Mouse (Mus musculus) embryonic facial prominence, embryonic 11.5 days (tissue): ENCODE measurements around the gene Hcn1. TPM values are rescaled to one million over a fixed set of nuclear protein-coding genes. Genes with fewer than 3 reads are reported as not detected.

Source experiments
- ATAC-seq: fragments of 200-750 bp; cut with Nextera tagmentation; replicated peaks from 2 replicates; pipeline ENCODE4 v1.8.0; 2017; ENCODE audit warnings: low read depth; ENCODE audit not compliant: insufficient number of reproducible peaks, low FRiP score, low TSS enrichment
- DNase-seq: peaks from one replicate; pipeline ENCODE4 v3.0.0-alpha.2; 2015; ENCODE audit warnings: low spot score
- H3K27ac ChIP-seq: fragments of 300-500 bp; sonication (generic); replicated peaks from 2 replicates; pipeline ENCODE4 v1.5.1; 2014; ENCODE audit warnings: mild to moderate bottlenecking, low read depth, low read length, control low read depth
- H3K27me3 ChIP-seq: fragments of 300-500 bp; sonication (generic); 2 replicates; pipeline ENCODE4 v1.6.1; 2014; ENCODE audit warnings: mild to moderate bottlenecking, low read length, moderate library complexity, mixed read lengths; ENCODE audit not compliant: control insufficient read depth, insufficient read depth
- H3K36me3 ChIP-seq: fragments of 300-500 bp; sonication (generic); replicated peaks from 2 replicates; pipeline ENCODE4 v1.6.1; 2014; ENCODE audit warnings: low read depth, mild to moderate bottlenecking, low read length, moderate library complexity, mixed read lengths; ENCODE audit not compliant: control insufficient read depth, insufficient read depth
- H3K4me1 ChIP-seq: fragments of 300-500 bp; sonication (generic); 2 replicates; pipeline ENCODE4 v1.6.1; 2014; ENCODE audit warnings: low read length, mixed read lengths; ENCODE audit not compliant: control insufficient read depth, insufficient read depth
- H3K4me2 ChIP-seq: fragments of 300-500 bp; sonication (generic); 2 replicates; pipeline ENCODE4 v1.6.1; 2014; ENCODE audit warnings: low read depth, mild to moderate bottlenecking, control low read depth, low read length, moderate library complexity
- H3K4me3 ChIP-seq: fragments of 300-500 bp; sonication (generic); 2 replicates; pipeline ENCODE4 v1.5.1; 2014; ENCODE audit warnings: low read depth, low read length, control low read depth
- H3K9ac ChIP-seq: fragments of 300-500 bp; sonication (generic); replicated peaks from 2 replicates; pipeline ENCODE4 v1.6.1; 2014; ENCODE audit warnings: mild to moderate bottlenecking, control low read depth, low read length
- H3K9me3 ChIP-seq: fragments of 300-500 bp; sonication (generic); replicated peaks from 2 replicates; pipeline ENCODE4 v1.6.1; 2016; ENCODE audit warnings: mild to moderate bottlenecking, low read length, inconsistent platforms, mixed read lengths; ENCODE audit not compliant: control insufficient read depth
- WGBS: fragments of 180-500 bp; shearing (Covaris S2); extraction: QIAGEN DNeasy Blood & Tissue Kit; methylation state at CpG from one replicate; pipeline ENCODE4 v1.1.7; 2014; 5-methylcytosine and 5-hydroxymethylcytosine counted together
- polyA plus RNA-seq: library from polyadenylated mRNA; unstranded; fragments of >200 nt; fragmentation: Nextera tagmentation; extraction: Ambion mirVana; gene quantifications from 2 replicates; pipeline ENCODE4 v1.2.1, GENCODE M21; 2014

Gene Hcn1
- polyA plus RNA-seq, 1 experiment from 2014 or later = 0.06 TPM

DNA sequence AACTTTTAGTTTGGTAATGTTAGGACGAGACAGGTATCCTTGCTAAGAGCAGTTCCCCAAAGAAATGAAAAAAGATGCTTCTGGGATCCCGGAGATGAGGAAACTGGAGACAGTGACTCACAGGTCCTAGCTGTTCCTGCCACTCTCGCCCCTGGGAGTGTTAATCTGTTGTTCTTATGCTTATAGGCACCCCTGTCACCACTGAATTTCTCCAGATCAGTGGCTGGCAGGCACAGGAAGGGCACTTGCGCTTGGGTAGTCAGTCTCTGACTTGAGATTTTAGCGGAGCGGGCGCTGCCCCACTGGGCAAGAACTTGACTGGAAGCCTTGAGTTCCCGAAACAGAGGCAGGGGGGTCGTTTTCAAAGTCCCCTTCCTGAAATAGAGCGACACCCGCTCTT, 1.3 kb downstream of the Hcn1 start:
- 13% methylated on average over 11 of the region's 11 CpGs for WGBS
- no peak overlapping the region for H3K27ac ChIP-seq
- no peak overlapping the region for H3K4me2 ChIP-seq
- 0 out of 2 replicates have a peak, but pooled peaks cover 5% of the 10 kb centered on the region for H3K4me1 ChIP-seq
- H3K4me3 ChIP-seq = peak overlapping the region; percentile 54; the same call in 1 of the 2 replicates
- DNase-seq (peak; percentile 1), ATAC-seq (no peak)
- H3K9ac ChIP-seq = no peak overlapping the region
- H3K9me3 ChIP-seq = no peaks in the 10 kb centered on the region
- no peaks in the 10 kb centered on the region for H3K36me3 ChIP-seq
- H3K27me3 ChIP-seq = peaks cover 12% of the 10 kb centered on the region

DNA sequence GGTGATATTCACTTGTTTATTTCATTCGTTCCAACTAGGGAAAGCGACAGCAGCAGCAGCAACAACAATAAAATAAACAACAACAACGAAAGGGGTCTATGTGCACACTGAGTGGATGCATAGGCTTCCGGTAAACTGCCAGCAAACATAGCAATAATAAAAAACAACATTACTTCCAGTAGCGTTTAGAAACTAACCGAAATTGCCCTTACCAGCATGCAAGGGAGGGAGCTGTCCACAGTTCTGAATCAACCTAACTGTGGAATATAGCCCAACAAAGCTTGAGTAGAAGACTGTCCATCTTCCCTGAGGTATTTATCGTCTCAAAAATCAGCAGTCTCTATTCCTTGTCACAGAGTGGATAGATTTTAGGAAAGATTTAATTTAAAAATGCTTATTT, 2.0 kb downstream of the Hcn1 start:
- Histone ChIP-seq H3K36me3 (no peaks in the 10 kb centered on the region), H3K27ac (no peak overlapping the region), H3K27me3 (peaks cover 12% of the 10 kb centered on the region), H3K4me2 (no peak overlapping the region), H3K9ac (no peak overlapping the region), H3K4me3 (no peak overlapping the region), H3K4me1 (0 out of 2 replicates have a peak, but pooled peaks cover 5% of the 10 kb centered on the region), H3K9me3 (no peaks in the 10 kb centered on the region)
- ATAC-seq (no peak), DNase-seq (peak; percentile 86)
- 32% methylated on average over 7 of the region's 7 CpGs for WGBS

DNA sequence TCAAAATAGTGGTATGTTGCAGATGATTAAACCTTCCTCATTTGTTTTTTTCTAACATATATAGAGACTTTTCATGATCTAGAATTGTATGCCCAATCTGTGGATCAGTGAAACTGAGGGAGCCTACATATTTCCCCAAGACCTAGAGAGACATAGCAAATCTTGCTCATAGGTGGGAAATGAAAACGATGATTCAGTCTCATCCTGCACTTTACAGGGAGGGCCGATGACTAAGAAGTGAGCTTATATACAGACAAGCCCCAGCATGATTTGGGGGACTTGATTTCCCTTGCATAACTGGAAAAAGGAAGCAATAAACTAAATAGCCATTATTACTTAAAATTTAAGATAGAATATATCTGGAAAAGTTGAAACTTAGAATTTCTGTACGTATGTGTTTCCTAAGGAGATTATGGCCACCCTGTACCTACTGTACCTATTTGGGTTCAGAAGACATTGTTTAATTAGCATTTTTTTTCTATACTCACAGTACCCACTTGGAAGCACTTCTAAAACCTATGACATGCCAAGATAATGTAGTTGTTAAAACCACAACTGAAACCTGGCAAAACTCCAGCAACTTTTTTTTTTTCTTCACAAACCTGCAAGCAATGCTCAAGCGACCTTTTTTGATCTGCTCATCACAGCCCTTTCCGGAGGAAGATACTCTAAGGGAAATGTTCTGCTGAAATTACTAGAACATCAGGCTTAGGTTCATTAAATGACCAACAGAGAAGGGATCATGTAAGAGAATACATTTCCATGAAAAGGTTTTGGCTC, 3.0 kb downstream of the Hcn1 start:
- no peak overlapping the region for H3K27ac ChIP-seq
- 83% methylated on average over 5 of the region's 5 CpGs for whole genome bisulfite sequencing
- DNase-seq = no peak
- no peaks in the 10 kb centered on the region for H3K36me3 ChIP-seq
- H3K9me3 ChIP-seq = no peaks in the 10 kb centered on the region
- H3K4me2 ChIP-seq = no peak overlapping the region
- H3K9ac ChIP-seq = no peak overlapping the region
- H3K4me1 ChIP-seq = 0 out of 2 replicates have a peak, but pooled peaks cover 5% of the 10 kb centered on the region
- no peak for ATAC-seq
- no peak overlapping the region for H3K4me3 ChIP-seq
- H3K27me3 ChIP-seq = peaks cover 12% of the 10 kb centered on the region

- H3K4me1 ChIP-seq = no peaks in the 10 kb centered on the region
- WGBS = 90% methylated on average over 2 of the region's 2 CpGs
Observed at GRCm38 (mm10) chr13:117611881-117612280, 9.8 kb downstream of the Hcn1 start.

DNA sequence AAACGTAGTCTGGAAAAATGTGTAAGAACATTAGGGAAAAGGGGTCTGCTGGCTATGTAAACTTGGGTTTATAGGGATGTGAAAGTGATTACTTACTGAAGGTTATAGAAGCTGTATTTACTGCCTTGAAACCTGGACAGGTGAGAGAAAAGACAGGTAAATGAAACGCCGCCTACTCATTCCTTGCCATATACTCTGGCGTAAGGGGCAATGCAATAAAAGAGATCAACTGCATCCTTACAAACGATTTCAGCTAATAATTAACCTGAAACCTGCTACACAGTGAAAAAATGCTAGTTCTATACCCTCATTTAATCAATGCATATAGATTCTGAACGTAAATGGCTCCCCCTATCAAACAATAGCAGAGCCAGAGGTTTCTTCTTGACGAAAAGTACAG, 17.4 kb downstream of the Hcn1 start:
- no peak for DNase-seq
- no peak overlapping the region for H3K27ac ChIP-seq
- no peaks in the 10 kb centered on the region for H3K9me3 ChIP-seq
- 84% methylated on average over 7 of the region's 7 CpGs for WGBS
- no peaks in the 10 kb centered on the region for H3K27me3 ChIP-seq
- no peak overlapping the region for H3K9ac ChIP-seq
- H3K4me1 ChIP-seq = no peaks in the 10 kb centered on the region
- H3K36me3 ChIP-seq = no peaks in the 10 kb centered on the region
- H3K4me2 ChIP-seq = no peak overlapping the region
- no peak overlapping the region for H3K4me3 ChIP-seq
- ATAC-seq = no peak

More at GRCm38 (mm10) chr13:117611881-117612280, 9.8 kb downstream of the Hcn1 start:
- Histone ChIP-seq H3K36me3 (no peaks in the 10 kb centered on the region), H3K27me3 (no peaks in the 10 kb centered on the region), H3K4me3 (no peak overlapping the region), H3K9me3 (no peaks in the 10 kb centered on the region), H3K4me2 (no peak overlapping the region), H3K9ac (no peak overlapping the region), H3K27ac (no peak overlapping the region)
- DNase-seq (no peak), ATAC-seq (no peak)

- Histone ChIP-seq H3K4me1 (no peaks in the 10 kb centered on the region), H3K27me3 (no peaks in the 10 kb centered on the region), H3K4me3 (no peak overlapping the region), H3K27ac (no peak overlapping the region), H3K36me3 (no peaks in the 10 kb centered on the region), H3K9ac (no peak overlapping the region), H3K4me2 (no peak overlapping the region), H3K9me3 (no peaks in the 10 kb centered on the region)
- DNase-seq (no peak), ATAC-seq (no peak)
- WGBS = 72% methylated on average over 2 of the region's 2 CpGs
Observed at GRCm38 (mm10) chr13:117657501-117657900, 55.4 kb downstream of the Hcn1 start.

DNA sequence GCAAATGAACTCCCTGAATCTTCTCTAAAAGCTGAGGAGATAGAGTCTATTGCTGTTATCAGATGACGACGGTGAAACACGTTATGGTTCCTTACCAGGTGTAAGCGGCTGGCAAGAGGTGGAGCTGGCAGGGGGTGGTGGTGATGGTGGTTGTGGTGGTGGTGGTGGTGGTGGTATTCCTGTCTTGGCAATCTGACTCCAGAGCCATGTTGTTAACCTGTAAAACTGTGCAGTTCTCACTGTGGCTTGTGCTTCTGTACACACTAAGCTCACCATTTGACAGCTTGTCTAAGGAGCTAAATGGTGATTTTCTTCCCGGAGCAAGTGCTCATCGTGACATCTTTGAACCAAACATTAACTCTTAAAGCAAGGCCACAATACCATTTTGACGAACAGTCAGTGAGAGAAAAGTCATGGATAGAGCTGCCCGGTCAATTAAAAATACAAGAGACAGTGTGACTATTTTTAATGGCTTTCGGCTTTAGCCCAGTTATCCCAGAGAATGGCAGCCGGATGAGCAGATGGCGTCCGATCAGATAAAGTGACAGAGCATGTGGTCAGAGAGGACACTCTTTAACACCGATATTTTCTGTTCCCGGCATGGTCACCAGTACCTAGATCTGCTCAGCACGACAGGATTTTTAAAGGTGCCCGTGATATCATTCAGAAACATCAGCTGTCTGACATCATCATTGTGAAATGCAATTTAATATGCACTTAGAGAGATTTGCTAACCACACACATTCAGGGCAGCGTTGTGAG, 56.5 kb downstream of the Hcn1 start:
- no peak overlapping the region for H3K9ac ChIP-seq
- no peak for ATAC-seq
- H3K27me3 ChIP-seq = no peaks in the 10 kb centered on the region
- 87% methylated on average over 17 of the region's 17 CpGs for WGBS
- H3K4me2 ChIP-seq = no peak overlapping the region
- H3K4me3 ChIP-seq = no peak overlapping the region
- no peaks in the 10 kb centered on the region for H3K9me3 ChIP-seq
- no peaks in the 10 kb centered on the region for H3K36me3 ChIP-seq
- DNase-seq = no peak
- H3K27ac ChIP-seq = no peak overlapping the region
- H3K4me1 ChIP-seq = no peaks in the 10 kb centered on the region

DNA sequence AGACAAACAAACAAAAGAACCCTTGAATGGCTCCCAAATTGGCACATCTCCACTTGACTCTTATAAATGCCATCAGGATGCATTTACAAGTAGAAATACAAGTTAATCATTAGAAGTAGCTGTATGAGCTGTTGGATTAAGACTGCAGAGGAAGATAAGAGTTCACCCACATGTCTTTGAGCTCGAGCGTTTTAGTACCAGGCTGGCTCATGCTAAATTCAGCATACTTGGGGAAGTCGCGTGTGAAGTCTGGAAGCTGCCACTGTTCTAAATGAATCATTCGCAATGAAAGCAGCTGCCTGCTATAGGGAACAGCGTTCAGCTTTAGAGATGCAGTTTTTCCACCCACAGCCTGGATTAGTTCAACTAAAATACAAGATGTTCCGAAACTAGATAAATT, 57.4 kb downstream of the Hcn1 start:
- no peaks in the 10 kb centered on the region for H3K27me3 ChIP-seq

More for the DNA sequence above, 57.4 kb downstream of the Hcn1 start:
- Histone ChIP-seq H3K4me3 (no peak overlapping the region), H3K9me3 (no peaks in the 10 kb centered on the region), H3K9ac (no peak overlapping the region), H3K27ac (no peak overlapping the region), H3K36me3 (no peaks in the 10 kb centered on the region), H3K4me2 (no peak overlapping the region), H3K4me1 (no peaks in the 10 kb centered on the region)
- ATAC-seq (no peak), DNase-seq (no peak)
- 83% methylated on average over 7 of the region's 7 CpGs for WGBS
